Mouse (Mus musculus): ENCODE data around the gene Ppp2r1a. TPM values are rescaled to one million over a fixed set of nuclear protein-coding genes. Genes with fewer than 3 reads are reported as not detected.

The Ppp2r1a gene
- polyA plus RNA-seq, 1 experiment, result 224 TPM

- H3K27ac ChIP-seq (ENCODE audit: control insufficient read depth, insufficient read depth, low read length), result no peak overlapping the region
- WGBS, result 27% methylated on average over 1 of the region's 1 CpGs
- H3K4me1 ChIP-seq (replicated peaks; ENCODE audit: control insufficient read depth, insufficient read depth, low read length), result peaks cover 6% of the 10 kb centered on the region; the same call in 1 of the 2 replicates
- DNase-seq, result no peak
- H3K36me3 ChIP-seq (ENCODE audit: control insufficient read depth, insufficient read depth, low read length), result peaks cover 25% of the 10 kb centered on the region
- TF ChIP-seq POLR2A (IDR thresholded peaks at IDR 0.05; ENCODE audit: control insufficient read depth, extremely low read depth, insufficient read depth, low read length, poor library complexity) (no peak), CTCF (IDR thresholded peaks at IDR 0.05; ENCODE audit: borderline replicate concordance, control insufficient read depth, extremely low read depth, insufficient read depth, low read length, poor library complexity) (no peak)
- no peak overlapping the region for H3K4me3 ChIP-seq (ENCODE audit: control insufficient read depth, insufficient read depth, low read length)
- no peaks in the 10 kb centered on the region for H3K27me3 ChIP-seq (ENCODE audit: control insufficient read depth, insufficient read depth, low read length)
Measured at GRCm38 (mm10) chr17:21009726-21010125, 64.6 kb downstream of the Ppp2r1a start.

Other genes with a start within 250 kb of the Ppp2r1a start
- not detected in 2 replicates for gene Vmn1r227, start 215.5 kb upstream of the Ppp2r1a start, polyA plus RNA-seq (2012; rRNA removed)
- not detected in 2 replicates for gene Vmn1r228, start 159.2 kb upstream of the Ppp2r1a start, polyA plus RNA-seq (2012; rRNA removed)
- not detected in 2 replicates for gene Vmn1r229, start 133.8 kb upstream of the Ppp2r1a start, polyA plus RNA-seq (2012; rRNA removed)
- not detected in 2 replicates for gene Vmn1r230, start 104.9 kb upstream of the Ppp2r1a start, polyA plus RNA-seq (2012; rRNA removed)
- gene Vmn1r231, start 40.2 kb upstream of the Ppp2r1a start, polyA plus RNA-seq (2012; rRNA removed), result not detected in 2 replicates
- gene Vmn1r232, start 25.6 kb upstream of the Ppp2r1a start, polyA plus RNA-seq (2012; rRNA removed), result not detected in 2 replicates
- gene Vmn1r233, start 51.2 kb downstream of the Ppp2r1a start, polyA plus RNA-seq (2012; rRNA removed), result not detected in 2 replicates
- gene Zfp160, start 63.6 kb downstream of the Ppp2r1a start, polyA plus RNA-seq (2012; rRNA removed), result 4.4 and 4.5 TPM in 2 replicates